Mouse (Mus musculus): ENCODE results near the gene Mrps23. TPM values are rescaled to one million over a fixed set of nuclear protein-coding genes. Genes with fewer than 3 reads are reported as not detected.

Gene Mrps23
- polyA plus RNA-seq, 1 experiment from 2014 or later, result 66.6 TPM

DNA sequence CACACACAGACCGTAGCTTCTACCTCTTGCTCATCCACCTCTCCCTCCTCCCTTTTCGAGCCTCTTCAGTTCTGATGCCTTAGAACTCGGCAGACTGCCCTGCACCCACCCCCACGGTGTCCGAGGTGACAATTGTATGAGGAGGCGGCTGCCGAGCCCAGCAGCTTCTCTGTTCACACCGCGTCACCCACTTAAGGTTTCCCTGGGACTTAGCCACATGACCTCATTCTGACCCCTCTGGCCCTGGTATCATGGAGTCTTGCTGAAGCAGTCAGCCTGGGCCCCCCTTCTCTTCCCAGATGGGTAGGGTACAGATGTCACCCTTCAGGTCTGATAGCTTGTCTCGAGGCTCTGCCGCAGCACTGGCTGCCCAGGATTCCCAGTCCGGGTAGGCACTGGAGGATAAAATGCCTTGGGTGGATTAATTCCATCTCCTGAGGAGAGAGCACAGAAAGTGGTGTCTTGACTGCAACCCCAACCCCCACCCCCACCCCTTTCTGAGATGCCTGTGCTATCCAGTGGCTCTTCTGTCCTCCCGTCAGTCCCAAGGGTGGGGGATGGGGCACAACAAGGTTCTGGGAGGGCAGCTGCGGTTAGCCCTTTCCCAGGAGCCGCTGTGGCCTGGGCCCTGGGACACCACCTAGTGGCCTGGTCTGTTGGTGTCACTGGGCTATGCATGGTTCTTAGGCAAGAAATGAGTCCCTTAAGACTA, 42.4 kb upstream of the Mrps23 start:
- H3K9ac ChIP-seq (replicated peaks; ENCODE audit: low read length), result peak overlapping the region; percentile 65
- ATAC-seq (ENCODE audit: low FRiP score, low TSS enrichment), result peak; percentile 62
- no peaks in the 10 kb centered on the region for H3K27me3 ChIP-seq (ENCODE audit: insufficient read depth, low read length)
- WGBS, result 4% methylated on average over 12 of the region's 15 CpGs
- peak overlapping the region; percentile 35 for H3K4me3 ChIP-seq (ENCODE audit: low read length)
- H3K27ac ChIP-seq (ENCODE audit: low read length), result peak overlapping the region; percentile 90
- H3K4me1 ChIP-seq (ENCODE audit: insufficient read depth, low read length), result peaks cover 65% of the 10 kb centered on the region
- peak overlapping the region; percentile 64 for H3K4me2 ChIP-seq (replicated peaks; ENCODE audit: low read depth, low read length)
- no peaks in the 10 kb centered on the region for H3K36me3 ChIP-seq (ENCODE audit: insufficient read depth, low read length)
- H3K9me3 ChIP-seq (ENCODE audit: low read length), result no peaks in the 10 kb centered on the region

DNA sequence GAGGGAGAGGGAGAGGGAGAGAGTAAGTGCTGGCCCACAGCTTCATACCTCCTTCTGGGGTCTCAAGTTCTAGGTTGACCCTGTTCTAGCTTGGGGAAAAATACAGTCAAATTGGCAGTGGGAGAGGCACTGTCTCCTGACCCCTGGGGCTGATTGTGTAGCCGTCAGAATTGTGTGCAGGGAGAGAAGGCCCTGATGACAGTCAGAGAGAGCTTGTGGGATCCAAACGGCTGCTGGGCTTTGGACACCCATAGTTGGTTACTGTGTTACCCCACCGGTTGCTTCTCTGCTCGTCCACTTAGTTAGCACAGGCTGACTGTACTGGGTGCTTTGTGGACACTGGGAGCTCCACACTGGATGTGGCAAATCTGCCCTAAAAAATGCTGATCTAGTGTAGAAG, 41.4 kb upstream of the Mrps23 start:
- H3K9me3 ChIP-seq (ENCODE audit: low read length), result no peaks in the 10 kb centered on the region
- no peak overlapping the region for H3K4me3 ChIP-seq (ENCODE audit: low read length)
- H3K9ac ChIP-seq (replicated peaks; ENCODE audit: low read length), result no peak overlapping the region
- no peak for ATAC-seq (ENCODE audit: low FRiP score, low TSS enrichment)
- no peaks in the 10 kb centered on the region for H3K36me3 ChIP-seq (ENCODE audit: insufficient read depth, low read length)
- peaks cover 62% of the 10 kb centered on the region for H3K4me1 ChIP-seq (ENCODE audit: insufficient read depth, low read length)
- H3K4me2 ChIP-seq (replicated peaks; ENCODE audit: low read depth, low read length), result no peak overlapping the region
- 59% methylated on average over 4 of the region's 4 CpGs for WGBS
- no peaks in the 10 kb centered on the region for H3K27me3 ChIP-seq (ENCODE audit: insufficient read depth, low read length)
- H3K27ac ChIP-seq (ENCODE audit: low read length), result no peak overlapping the region

DNA sequence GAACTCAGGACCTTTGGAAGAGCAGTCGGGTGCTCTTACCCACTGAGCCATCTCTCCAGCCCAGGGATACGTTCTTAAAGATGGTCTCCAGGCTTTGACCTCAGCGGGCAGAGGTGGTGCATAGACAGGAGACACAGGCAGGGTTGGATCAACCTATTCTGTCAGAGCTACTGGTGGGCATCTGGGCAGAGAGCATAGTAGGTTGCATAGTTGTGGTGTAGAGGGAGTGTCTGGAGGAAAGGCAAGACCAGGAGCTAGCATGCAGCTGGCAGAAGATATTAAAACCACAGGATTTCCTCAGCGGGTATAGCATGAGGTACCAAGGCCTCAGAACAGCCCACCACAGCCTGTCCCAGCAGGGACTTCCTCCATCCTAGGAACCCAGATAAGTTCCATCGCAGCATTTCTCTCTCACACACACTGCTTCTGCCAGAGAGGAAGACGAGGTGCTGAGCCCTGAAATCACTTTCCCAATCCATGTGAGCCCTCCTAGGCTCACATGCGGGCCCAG, 39.9 kb upstream of the Mrps23 start:
- Histone ChIP-seq H3K27me3 (ENCODE audit: insufficient read depth, low read length) (no peaks in the 10 kb centered on the region), H3K27ac (ENCODE audit: low read length) (peak overlapping the region; percentile 83), H3K4me2 (replicated peaks; ENCODE audit: low read depth, low read length) (no peak overlapping the region; the same call in 1 of the 2 replicates), H3K4me1 (ENCODE audit: insufficient read depth, low read length) (peaks cover 53% of the 10 kb centered on the region), H3K4me3 (ENCODE audit: low read length) (no peak overlapping the region), H3K9me3 (ENCODE audit: low read length) (no peaks in the 10 kb centered on the region), H3K9ac (replicated peaks; ENCODE audit: low read length) (peak overlapping the region; percentile 48), H3K36me3 (ENCODE audit: insufficient read depth, low read length) (no peaks in the 10 kb centered on the region)
- WGBS, result 73% methylated on average over 7 of the region's 7 CpGs
- no peak for ATAC-seq (ENCODE audit: low FRiP score, low TSS enrichment)

DNA sequence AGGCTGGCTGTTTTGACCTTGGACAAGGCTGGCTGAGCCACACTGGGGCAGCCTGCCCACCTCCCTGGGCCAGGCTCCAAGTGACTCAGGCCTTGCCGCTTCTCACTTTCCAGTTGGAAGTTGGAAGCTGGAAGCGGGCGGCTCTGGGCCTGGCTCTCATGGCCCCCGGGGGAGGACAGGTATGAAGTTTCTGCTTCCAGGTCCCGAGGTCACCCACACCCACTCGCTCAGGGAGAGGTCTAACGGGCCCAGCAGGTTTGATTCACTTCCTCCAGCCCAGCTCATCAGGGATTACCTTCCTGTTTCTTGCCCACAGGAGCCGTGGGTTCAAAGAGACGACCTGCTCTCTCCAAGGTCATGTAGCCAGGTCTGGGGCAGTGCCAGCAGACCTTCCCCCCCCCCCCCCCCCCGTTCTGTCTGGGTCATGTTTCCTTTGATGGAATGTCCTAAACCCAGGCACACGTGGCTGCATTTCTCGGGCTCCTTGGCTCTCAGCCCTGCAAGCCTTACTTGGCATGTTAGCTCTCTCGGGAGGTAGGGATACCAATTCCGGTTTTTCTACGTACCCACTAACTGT, 39.3 kb upstream of the Mrps23 start:
- Histone ChIP-seq H3K36me3 (ENCODE audit: insufficient read depth, low read length) (no peaks in the 10 kb centered on the region), H3K4me1 (ENCODE audit: insufficient read depth, low read length) (peaks cover 54% of the 10 kb centered on the region), H3K27me3 (ENCODE audit: insufficient read depth, low read length) (no peaks in the 10 kb centered on the region), H3K4me2 (replicated peaks; ENCODE audit: low read depth, low read length) (no peak overlapping the region; the same call in 1 of the 2 replicates), H3K27ac (ENCODE audit: low read length) (peak overlapping the region; percentile 83), H3K4me3 (ENCODE audit: low read length) (no peak overlapping the region), H3K9me3 (ENCODE audit: low read length) (no peaks in the 10 kb centered on the region), H3K9ac (replicated peaks; ENCODE audit: low read length) (peak overlapping the region; percentile 48)
- 13% methylated on average over 15 of the region's 15 CpGs for WGBS
- ATAC-seq (ENCODE audit: low FRiP score, low TSS enrichment), result peak; percentile 12; the same call in 1 of the 2 replicates

DNA sequence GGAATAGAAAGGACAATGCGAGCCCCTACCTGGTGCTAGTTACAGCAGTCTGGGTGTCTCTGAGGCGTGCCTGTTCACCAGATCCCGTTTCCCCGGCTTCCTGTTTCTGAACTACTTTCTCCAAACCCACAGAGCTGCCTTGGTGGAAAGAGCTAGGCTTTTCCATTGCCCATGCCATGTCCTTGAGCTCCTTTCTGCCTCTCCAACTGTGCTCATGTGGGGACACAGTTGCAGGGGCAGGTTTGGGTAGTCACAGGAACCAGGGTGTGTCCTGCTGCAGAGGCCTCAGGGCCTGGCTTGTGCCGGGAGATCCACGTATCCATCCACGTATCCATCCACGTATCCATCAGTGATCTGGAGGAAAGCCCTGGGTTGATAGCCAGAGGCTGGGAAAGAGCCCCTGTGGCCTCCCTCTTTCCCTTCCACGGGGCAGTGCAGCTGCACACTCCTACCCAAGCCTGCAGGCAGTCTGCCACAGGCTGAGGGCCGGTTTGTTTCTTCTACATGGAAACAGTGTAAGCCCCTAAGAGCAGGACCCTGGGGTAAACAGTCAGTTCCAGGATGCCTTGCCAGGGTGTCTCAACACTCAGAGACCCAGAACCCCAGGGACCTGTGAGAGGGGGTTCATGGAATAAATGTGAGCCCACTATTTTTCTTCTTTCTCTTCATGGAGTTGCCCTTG, 38.4 kb upstream of the Mrps23 start:
- Histone ChIP-seq H3K4me3 (ENCODE audit: low read length) (no peak overlapping the region), H3K4me2 (replicated peaks; ENCODE audit: low read depth, low read length) (no peak overlapping the region), H3K27ac (ENCODE audit: low read length) (peak overlapping the region; percentile 83), H3K4me1 (ENCODE audit: insufficient read depth, low read length) (peaks cover 47% of the 10 kb centered on the region), H3K9ac (replicated peaks; ENCODE audit: low read length) (0 out of 2 replicates have a peak overlapping the region, but pooled peaks have one; percentile 48), H3K27me3 (ENCODE audit: insufficient read depth, low read length) (no peaks in the 10 kb centered on the region), H3K9me3 (ENCODE audit: low read length) (no peaks in the 10 kb centered on the region), H3K36me3 (ENCODE audit: insufficient read depth, low read length) (no peaks in the 10 kb centered on the region)
- no peak for ATAC-seq (ENCODE audit: low FRiP score, low TSS enrichment)
- WGBS, result 55% methylated on average over 10 of the region's 10 CpGs

DNA sequence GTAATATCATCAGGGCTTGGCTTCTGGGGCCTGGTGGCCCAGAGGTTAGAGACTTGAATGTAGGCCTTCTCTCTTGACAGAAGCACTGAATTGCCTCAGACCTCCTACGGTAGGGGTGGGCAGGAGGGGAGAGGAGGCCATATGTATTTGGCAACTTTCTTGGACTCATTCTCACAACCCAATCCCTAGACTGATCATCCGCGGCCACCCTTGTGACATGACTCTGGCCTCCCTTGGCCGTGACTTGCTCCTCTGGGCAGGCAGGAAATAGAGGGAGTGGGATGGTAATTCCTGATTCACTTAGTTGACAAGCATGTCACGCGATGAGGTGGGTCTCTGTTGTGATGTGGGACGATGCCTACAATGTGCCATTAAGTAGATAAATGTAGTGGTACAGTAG, 37.7 kb upstream of the Mrps23 start:
- 76% methylated on average over 7 of the region's 7 CpGs for WGBS
- Histone ChIP-seq H3K36me3 (ENCODE audit: insufficient read depth, low read length) (no peaks in the 10 kb centered on the region), H3K9me3 (ENCODE audit: low read length) (no peaks in the 10 kb centered on the region), H3K4me3 (ENCODE audit: low read length) (no peak overlapping the region), H3K9ac (replicated peaks; ENCODE audit: low read length) (no peak overlapping the region), H3K4me1 (ENCODE audit: insufficient read depth, low read length) (peaks cover 43% of the 10 kb centered on the region), H3K4me2 (replicated peaks; ENCODE audit: low read depth, low read length) (no peak overlapping the region), H3K27ac (ENCODE audit: low read length) (no peak overlapping the region), H3K27me3 (ENCODE audit: insufficient read depth, low read length) (no peaks in the 10 kb centered on the region)
- no peak for ATAC-seq (ENCODE audit: low FRiP score, low TSS enrichment)

DNA sequence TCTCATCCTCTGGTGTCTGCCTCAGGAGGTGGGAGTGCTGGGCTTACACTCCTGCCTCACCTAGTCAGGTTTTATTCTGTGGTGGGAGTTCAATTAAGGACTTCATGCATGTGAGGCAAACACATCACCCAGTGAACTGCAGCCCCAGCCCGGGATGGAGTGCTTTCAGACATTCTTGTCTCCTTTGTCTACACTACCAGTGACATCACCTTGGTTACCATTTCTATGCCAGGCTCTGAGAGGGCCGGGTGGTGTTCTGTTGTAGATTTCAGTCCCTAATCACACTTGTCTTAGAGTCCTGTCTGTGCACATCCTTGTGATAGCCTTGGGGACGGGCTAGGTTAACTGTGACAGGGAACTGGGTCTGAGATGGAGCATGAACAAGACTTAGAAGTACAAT, 35.6 kb upstream of the Mrps23 start:
- no peak for ATAC-seq (ENCODE audit: low FRiP score, low TSS enrichment)
- Histone ChIP-seq H3K4me1 (ENCODE audit: insufficient read depth, low read length) (peaks cover 46% of the 10 kb centered on the region), H3K9me3 (ENCODE audit: low read length) (no peaks in the 10 kb centered on the region), H3K4me3 (ENCODE audit: low read length) (no peak overlapping the region), H3K27me3 (ENCODE audit: insufficient read depth, low read length) (no peaks in the 10 kb centered on the region), H3K27ac (ENCODE audit: low read length) (no peak overlapping the region), H3K9ac (replicated peaks; ENCODE audit: low read length) (no peak overlapping the region), H3K36me3 (ENCODE audit: insufficient read depth, low read length) (no peaks in the 10 kb centered on the region), H3K4me2 (replicated peaks; ENCODE audit: low read depth, low read length) (no peak overlapping the region)
- 80% methylated on average over 3 of the region's 3 CpGs for WGBS

DNA sequence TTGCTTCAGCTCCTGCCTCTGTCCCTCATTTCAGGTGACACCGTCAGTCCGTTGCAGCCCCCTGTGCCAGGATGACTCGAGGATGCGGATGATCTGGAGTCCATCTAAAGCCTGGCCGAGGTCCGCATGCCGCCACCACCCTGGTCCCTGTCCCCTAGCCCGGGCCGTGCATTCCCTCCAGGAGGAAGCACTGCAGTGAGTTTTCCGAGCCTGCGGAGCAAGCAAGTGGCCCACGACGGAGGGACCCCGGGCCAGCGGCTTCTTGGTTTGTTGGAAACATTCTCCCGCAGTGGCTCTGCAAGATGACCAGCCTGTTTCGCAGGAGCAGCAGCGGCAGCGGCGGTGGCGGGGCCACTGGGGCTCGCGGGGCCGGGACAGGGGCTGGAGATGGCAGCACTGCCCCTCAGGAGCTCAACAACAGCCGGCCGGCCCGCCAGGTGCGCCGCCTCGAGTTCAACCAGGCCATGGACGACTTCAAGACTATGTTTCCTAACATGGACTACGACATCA, 34.6 kb upstream of the Mrps23 start:
- Histone ChIP-seq H3K9ac (replicated peaks; ENCODE audit: low read length) (0 out of 2 replicates have a peak overlapping the region, but pooled peaks have one; percentile 15), H3K4me1 (ENCODE audit: insufficient read depth, low read length) (peaks cover 46% of the 10 kb centered on the region), H3K27me3 (ENCODE audit: insufficient read depth, low read length) (no peaks in the 10 kb centered on the region), H3K4me2 (replicated peaks; ENCODE audit: low read depth, low read length) (peak overlapping the region; percentile 30; the same call in 1 of the 2 replicates), H3K36me3 (ENCODE audit: insufficient read depth, low read length) (0 out of 2 replicates have a peak, but pooled peaks cover 2% of the 10 kb centered on the region), H3K4me3 (ENCODE audit: low read length) (0 out of 2 replicates have a peak overlapping the region, but pooled peaks have one; percentile 7), H3K27ac (ENCODE audit: low read length) (no peak overlapping the region), H3K9me3 (ENCODE audit: low read length) (no peaks in the 10 kb centered on the region)
- no peak for ATAC-seq (ENCODE audit: low FRiP score, low TSS enrichment)
- WGBS, result 26% methylated on average over 32 of the region's 32 CpGs

DNA sequence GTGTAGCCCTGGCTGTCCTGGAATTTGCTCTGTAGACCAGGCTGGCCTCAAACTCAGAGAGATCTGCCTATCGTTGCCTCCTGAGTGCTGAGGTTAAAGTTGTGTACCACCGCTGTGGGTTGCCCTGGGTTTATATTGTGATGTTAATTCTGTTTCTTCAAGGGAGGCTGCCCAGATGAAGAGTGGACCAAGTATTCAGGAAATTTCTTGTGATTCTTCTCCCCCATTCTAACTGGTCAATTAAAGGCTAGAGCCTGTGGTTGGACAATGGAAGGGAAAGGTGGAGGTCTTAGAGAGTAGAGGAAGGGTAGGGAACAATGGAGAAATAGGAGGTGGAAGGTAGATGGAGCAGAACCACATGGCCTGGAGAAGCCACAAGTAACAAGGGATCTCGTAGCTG, 33.6 kb upstream of the Mrps23 start:
- WGBS, result 80% methylated on average over 3 of the region's 3 CpGs
- Histone ChIP-seq H3K4me3 (ENCODE audit: low read length) (no peak overlapping the region), H3K9me3 (ENCODE audit: low read length) (no peaks in the 10 kb centered on the region), H3K4me2 (replicated peaks; ENCODE audit: low read depth, low read length) (no peak overlapping the region), H3K27me3 (ENCODE audit: insufficient read depth, low read length) (no peaks in the 10 kb centered on the region), H3K9ac (replicated peaks; ENCODE audit: low read length) (no peak overlapping the region), H3K27ac (ENCODE audit: low read length) (no peak overlapping the region), H3K36me3 (ENCODE audit: insufficient read depth, low read length) (0 out of 2 replicates have a peak, but pooled peaks cover 2% of the 10 kb centered on the region), H3K4me1 (ENCODE audit: insufficient read depth, low read length) (peaks cover 36% of the 10 kb centered on the region)
- ATAC-seq (ENCODE audit: low FRiP score, low TSS enrichment), result no peak

Measured in kidney, embryonic 16.5 days (tissue).